In genomic region chr7:137437440-137438178, GRCm38 (mm10) we compare ENCODE assay signal across 8 mouse cellular contexts. TPM values are rescaled to one million over a fixed set of nuclear protein-coding genes. Genes with fewer than 3 reads are reported as not detected.
DNase-seq lines count a peak whose midpoint lies in the region; ATAC-seq and TF ChIP-seq lines count a peak whose summit lies in the region.

Gene Glrx3, plus strand, starts transcription at chr7:137437614.

- peak within 1 kb of the TSS; percentile 89 to 99 for H3K4me3 ChIP-seq in MEL (ENCODE audit: control insufficient read depth in 1 of 2, insufficient read depth in 1 of 2, low read depth in 2 of 2, low read length in 2 of 2)
- H3K4me3 ChIP-seq in cerebellum, adult 2 months (replicated peaks; ENCODE audit: insufficient read depth, low read depth, low read length), result peak within 1 kb of the TSS; percentile 92
- peak within 1 kb of the TSS; percentile 85 for H3K4me3 ChIP-seq in forebrain, postnatal 0 days (ENCODE audit: low read depth, low read length)
- H3K4me3 ChIP-seq in lung, embryonic 15.5 days, result peak within 1 kb of the TSS; percentile 83

- no peaks in the 10 kb centered on the region for H3K27me3 ChIP-seq in MEL (ENCODE audit: control insufficient read depth in 1 of 2, insufficient read depth in 2 of 2, low read length in 2 of 2)
- H3K27me3 ChIP-seq in cerebellum, adult 2 months (ENCODE audit: control insufficient read depth, insufficient read depth, low read length), result no peaks in the 10 kb centered on the region
- H3K27me3 ChIP-seq in forebrain, postnatal 0 days (ENCODE audit: insufficient read depth, low read length), result no peaks in the 10 kb centered on the region
- H3K27me3 ChIP-seq in lung, embryonic 15.5 days, result no peaks in the 10 kb centered on the region

- H3K79me2 ChIP-seq in MEL (ENCODE audit: control insufficient read depth, insufficient read depth, low read length, poor library complexity), result peaks cover 44% of the 10 kb centered on the region

- H3K4me2 ChIP-seq in forebrain, postnatal 0 days (ENCODE audit: low read depth), result peak within 1 kb of the TSS; percentile 66
- H3K4me2 ChIP-seq in lung, embryonic 15.5 days, result peak within 1 kb of the TSS; percentile 68

- H3K9ac ChIP-seq in MEL (ENCODE audit: control insufficient read depth, low read depth, low read length, poor library complexity, severe bottlenecking), result peak within 1 kb of the TSS; percentile 100
- H3K9ac ChIP-seq in forebrain, postnatal 0 days, result peak within 1 kb of the TSS; percentile 91
- peak within 1 kb of the TSS; percentile 91 for H3K9ac ChIP-seq in lung, embryonic 15.5 days

- peak; percentile 95 for DNase-seq in MEL (ENCODE audit: low read depth, low spot score)
- peak; percentile 95 for DNase-seq in cerebellum, adult 2 months
- peak; percentile 92 for DNase-seq in forebrain, postnatal 0 days
- DNase-seq in heart, postnatal 4 days, result peak; percentile 97
- DNase-seq in layer of hippocampus, adult 8-10 months (ENCODE audit: low spot score in 2 of 2), result peak; percentile 92 to 94
- DNase-seq in ovary, adult 18-20 months (ENCODE audit: low spot score), result peak; percentile 94
- DNase-seq in thymus, postnatal 0 days (ENCODE audit: low spot score), result peak; percentile 93

- no peaks in the 10 kb centered on the region for H3K9me3 ChIP-seq in MEL (replicated peaks; ENCODE audit: insufficient read depth, low read length)
- no peaks in the 10 kb centered on the region for H3K9me3 ChIP-seq in forebrain, postnatal 0 days (ENCODE audit: low read length)
- no peaks in the 10 kb centered on the region for H3K9me3 ChIP-seq in lung, embryonic 15.5 days

- peak; percentile 96 for ATAC-seq in forebrain, postnatal 0 days
- peak; percentile 96 for ATAC-seq in lung, embryonic 15.5 days (ENCODE audit: borderline replicate concordance, extremely low read depth, low FRiP score, low TSS enrichment)

- WGBS in cerebellum, adult 2 months, result under 1% methylated on average over 69 of the region's 69 CpGs
- 3% methylated on average over 67 of the region's 69 CpGs for WGBS in forebrain, postnatal 0 days
- WGBS in lung, embryonic 15.5 days, result under 1% methylated on average over 67 of the region's 69 CpGs

- TF ChIP-seq CTCF in MEL (IDR thresholded peaks at IDR 0.05 in 2 of 3, conservative IDR thresholded peaks at IDR 0.05 in 1 of 3; ENCODE audit: control insufficient read depth in 1 of 3, insufficient read depth in 1 of 3, low read depth in 2 of 3, low read length in 3 of 3, poor library complexity in 1 of 3, severe bottlenecking in 1 of 3), result no peak
- TF ChIP-seq CTCF in cerebellum, adult 2 months (IDR thresholded peaks at IDR 0.05; ENCODE audit: borderline replicate concordance, insufficient read depth, low read depth, low read length), result no peak
- TF ChIP-seq CTCF in forebrain, postnatal 0 days (IDR thresholded peaks at IDR 0.05; ENCODE audit: low read depth), result no peak

- peak; percentile 78 to 87; a peak in 3 of 4 replicates for TF ChIP-seq POLR2A in MEL (IDR thresholded peaks at IDR 0.05; ENCODE audit: control insufficient read depth in 1 of 2, insufficient read depth in 1 of 2, low read depth in 1 of 2, low read length in 2 of 2, poor library complexity in 1 of 2)
- peak; percentile 66 for TF ChIP-seq POLR2A in cerebellum, adult 2 months (IDR thresholded peaks at IDR 0.05; ENCODE audit: borderline replicate concordance, insufficient read depth, low read length)

- no peak for TF ChIP-seq EP300 in MEL (IDR thresholded peaks at IDR 0.05; ENCODE audit: low read depth in 1 of 2, low read length in 2 of 2)

- H3K4me1 ChIP-seq in MEL (ENCODE audit: control insufficient read depth in 1 of 2, insufficient read depth in 2 of 2, low read length in 2 of 2), result peaks cover 0 to 5% of the 10 kb centered on the region in 2 experiments
- peaks cover 5% of the 10 kb centered on the region for H3K4me1 ChIP-seq in cerebellum, adult 2 months (ENCODE audit: control insufficient read depth, insufficient read depth, low read length)
- no peaks in the 10 kb centered on the region for H3K4me1 ChIP-seq in forebrain, postnatal 0 days (ENCODE audit: insufficient read depth)
- H3K4me1 ChIP-seq in lung, embryonic 15.5 days, result peaks cover 10% of the 10 kb centered on the region

- no peak for TF ChIP-seq RAD21 in MEL (IDR thresholded peaks at IDR 0.05; ENCODE audit: low read depth, low read length)

- H3K36me3 ChIP-seq in MEL (ENCODE audit: control insufficient read depth in 1 of 2, insufficient read depth in 2 of 2, low read length in 2 of 2), result peaks cover 0 to 11% of the 10 kb centered on the region in 2 experiments; a peak in 3 of 4 replicates
- no peaks in the 10 kb centered on the region for H3K36me3 ChIP-seq in forebrain, postnatal 0 days (ENCODE audit: insufficient read depth)
- H3K36me3 ChIP-seq in lung, embryonic 15.5 days, result no peaks in the 10 kb centered on the region

- H3K27ac ChIP-seq in MEL (ENCODE audit: control insufficient read depth, low read depth, low read length), result peak within 1 kb of the TSS; percentile 60
- peak within 1 kb of the TSS; percentile 41; the same call in 1 of the 2 replicates for H3K27ac ChIP-seq in cerebellum, adult 2 months (ENCODE audit: insufficient read depth, low read length)
- peak within 1 kb of the TSS; percentile 86 for H3K27ac ChIP-seq in forebrain, postnatal 0 days (ENCODE audit: low read depth, low read length)
- peak within 1 kb of the TSS; percentile 82 for H3K27ac ChIP-seq in lung, embryonic 15.5 days

TF ChIP-seq in MEL, 35 proteins besides CTCF, POLR2A, EP300 and RAD21 (continues in another document):
- TF ChIP-seq MYB (IDR thresholded peaks at IDR 0.05; ENCODE audit: low read depth, low read length) (no peak), ETS1 (IDR thresholded peaks at IDR 0.05; ENCODE audit: low read depth, low read length) (no peak), SIN3A (IDR thresholded peaks at IDR 0.05; ENCODE audit: low read length) (peak; percentile 75), ZMIZ1 (IDR thresholded peaks at IDR 0.05; ENCODE audit: low read depth, low read length) (no peak), POLR2AphosphoS5 (IDR thresholded peaks at IDR 0.05; ENCODE audit: borderline replicate concordance, low read depth, low read length) (no peak), USF1 (IDR thresholded peaks at IDR 0.05; ENCODE audit: low read depth, low read length) (peak; percentile 40; the same call in 1 of the 2 replicates), MAX (IDR thresholded peaks at IDR 0.05; ENCODE audit: low read length) (no peak), TAL1 (IDR thresholded peaks at IDR 0.05; ENCODE audit: low read length) (no peak), BHLHE40 (IDR thresholded peaks at IDR 0.05; ENCODE audit: borderline replicate concordance, low read depth, low read length) (no peak), UBTF (IDR thresholded peaks at IDR 0.05; ENCODE audit: borderline replicate concordance, insufficient read depth, low read depth, low read length) (no peak), ELF1 (IDR thresholded peaks at IDR 0.05; ENCODE audit: low read depth, low read length) (0 out of 2 replicates have a peak, but pooled peaks have one; percentile 24), ZC3H11A (IDR thresholded peaks at IDR 0.05; ENCODE audit: low read depth, low read length) (no peak), TBP (IDR thresholded peaks at IDR 0.05; ENCODE audit: low read depth, low read length) (no peak), NELFE (IDR thresholded peaks at IDR 0.05; ENCODE audit: low read depth, low read length) (peak; percentile 74), GATA1 (IDR thresholded peaks at IDR 0.05; ENCODE audit: low read depth, low read length) (no peak), NRF1 (IDR thresholded peaks at IDR 0.05; ENCODE audit: insufficient read depth, low read depth, low read length, poor library complexity, severe bottlenecking) (peak; percentile 81), CHD1 (IDR thresholded peaks at IDR 0.05; ENCODE audit: low read depth, low read length) (no peak), MAFK (IDR thresholded peaks at IDR 0.05; ENCODE audit: borderline replicate concordance, low read depth, low read length) (no peak), ZKSCAN1 (IDR thresholded peaks at IDR 0.05; ENCODE audit: low read depth, low read length) (no peak), USF2 (IDR thresholded peaks at IDR 0.05; ENCODE audit: borderline replicate concordance in 1 of 2, insufficient read depth in 1 of 2, low read depth in 1 of 2, low read length in 2 of 2) (no peak), MEF2A (IDR thresholded peaks at IDR 0.05; ENCODE audit: extremely low read depth, insufficient replicate concordance, low read depth, low read length, poor library complexity, severe bottlenecking) (no peak), MXI1 (IDR thresholded peaks at IDR 0.05; ENCODE audit: low read depth, low read length) (peak; percentile 91), JUND (IDR thresholded peaks at IDR 0.05; ENCODE audit: low read depth, low read length) (no peak), HCFC1 (IDR thresholded peaks at IDR 0.05; ENCODE audit: low read depth, low read length) (peak; percentile 79), RCOR1 (IDR thresholded peaks at IDR 0.05; ENCODE audit: low read depth, low read length) (no peak), KAT2A (conservative IDR thresholded peaks at IDR 0.05; ENCODE audit: low read depth, low read length) (no peak), E2F4 (IDR thresholded peaks at IDR 0.05; ENCODE audit: borderline replicate concordance, low read depth, low read length) (no peak), MYC (IDR thresholded peaks at IDR 0.05; ENCODE audit: low read depth, low read length) (no peak), CHD2 (IDR thresholded peaks at IDR 0.05; ENCODE audit: low read length) (no peak), ZNF384 (IDR thresholded peaks at IDR 0.05; ENCODE audit: low read depth, low read length) (no peak), GABPA (IDR thresholded peaks at IDR 0.05; ENCODE audit: low read depth, low read length) (no peak), TCF12 (IDR thresholded peaks at IDR 0.05; ENCODE audit: low read depth, low read length) (no peak), MAZ (IDR thresholded peaks at IDR 0.05; ENCODE audit: low read depth, low read length) (peak; percentile 19; the same call in 1 of the 2 replicates)

RNA-seq across cellular contexts. Expression of gene Glrx3, which starts in this region (rescaled TPM):
- total RNA-seq in MEL (2012; rRNA removed), result 174 and 175 TPM in 2 replicates
- 100 to 1,000 TPM; 279 to 290 TPM for polyA plus RNA-seq in MEL (2012; ENCODE audit: insufficient read depth in 1 of 2, insufficient read length in 2 of 2, low read depth in 1 of 2, low replicate concordance in 2 of 2, missing spikeins in 1 of 2)
- 122 and 129 TPM in 2 replicates for polyA plus RNA-seq in cerebellum, adult 2 months (2012; rRNA removed)
- 158 and 207 TPM in 2 replicates for total RNA-seq in forebrain, postnatal 0 days (2014; rRNA removed)
- 233 and 282 TPM in 2 replicates for polyA plus RNA-seq in forebrain, postnatal 0 days (2015; fragmentation: Nextera tagmentation; extraction: Ambion mirVana)
- total RNA-seq in heart, postnatal 4 days (2021), result 100 to 1,000 TPM; 122 to 128 TPM
- 100 to 1,000 TPM in 1 of 4 experiments, 10 to 100 TPM in 3; 90.5 to 101 (median 95.2) TPM for total RNA-seq in layer of hippocampus, adult 8-10 months (2022)
- 223 and 225 TPM in 2 replicates for polyA plus RNA-seq in lung, embryonic 15.5 days (2015; fragmentation: Nextera tagmentation; extraction: Ambion mirVana)
- 204 and 219 TPM in 2 replicates for polyA plus RNA-seq in thymus, postnatal 0 days (2015; fragmentation: Nextera tagmentation; extraction: Ambion mirVana)

Comparison
In these comparisons a context has a peak if more than half of its experiments do, and no peak if none do; other contexts are left out.
1. Peak in every context shown above with its lines: DNase-seq, ATAC-seq, H3K4me3 ChIP-seq and H3K27ac ChIP-seq.